Mouse (Mus musculus) G1E (cell line): ENCODE measurements at regions not wholly inside any gene's neighbourhood (a gene's known extent, or its start where the extent isn't known, plus 50 kb on each side); places are given as distances from the start of the nearest gene placed in this dataset.

ENCODE experiments used
- ATAC-seq: 2 replicates; pipeline ENCODE4 v1.8.0; 2016; ENCODE audit warnings: mild to moderate bottlenecking; ENCODE audit not compliant: insufficient number of reproducible peaks, poor library complexity, low FRiP score, severe bottlenecking; ENCODE audit errors: extremely low read depth
- DNase-seq: peaks from one replicate; pipeline ENCODE4 v3.0.0; 2012; ENCODE audit warnings: low spot score
- H3K27me3 ChIP-seq: 2 replicates; pipeline ENCODE4 v1.6.1; 2012; ENCODE audit warnings: mild to moderate bottlenecking, low read length, inconsistent platforms; ENCODE audit not compliant: insufficient read depth
- H3K36me3 ChIP-seq: replicated peaks from 2 replicates; pipeline ENCODE3; 2012; ENCODE audit warnings: mild to moderate bottlenecking, inconsistent platforms
- H3K4me1 ChIP-seq: 2 replicates; pipeline ENCODE4 v1.6.1; 2012; ENCODE audit warnings: low read depth, low read length, inconsistent platforms, mixed read lengths; ENCODE audit not compliant: insufficient read depth
- H3K4me3 ChIP-seq: 2 replicates; pipeline ENCODE4 v1.5.1; 2012; ENCODE audit warnings: low read depth, mild to moderate bottlenecking, inconsistent platforms, low read length, moderate library complexity, mixed read lengths
- H3K9me3 ChIP-seq: replicated peaks from 2 replicates; pipeline ENCODE4 v1.6.1; 2012; ENCODE audit warnings: inconsistent platforms
- CTCF ChIP-seq: IDR thresholded peaks from 2 replicates; pipeline ENCODE4 v1.5.1; 2012; ENCODE audit warnings: low read depth, low read length, inconsistent platforms, mixed read lengths
- GATA1 ChIP-seq: IDR thresholded peaks from 2 replicates; pipeline ENCODE4 v1.6.1; 2012; ENCODE audit warnings: borderline replicate concordance, low read length, inconsistent platforms, mixed read lengths
- GATA2 ChIP-seq: IDR thresholded peaks from 2 replicates; pipeline ENCODE4 v1.6.1; 2012; ENCODE audit warnings: low read depth, low read length, inconsistent platforms, borderline replicate concordance
- POLR2AphosphoS5 ChIP-seq: IDR thresholded peaks from 2 replicates; pipeline ENCODE4 v1.6.1; 2012; ENCODE audit warnings: low read depth, low read length, inconsistent platforms; ENCODE audit not compliant: insufficient replicate concordance
- TAL1 ChIP-seq: conservative IDR thresholded peaks from 2 replicates; pipeline ENCODE4 v1.6.1; 2012; ENCODE audit warnings: low read depth, low read length, inconsistent platforms, mixed read lengths

- H3K4me3 ChIP-seq = no peak overlapping the region
- TF ChIP-seq GATA2 = no peak
- TF ChIP-seq CTCF = no peak
- TF ChIP-seq POLR2AphosphoS5 = no peak
- TF ChIP-seq GATA1 = no peak
- no peak for TF ChIP-seq TAL1
- DNase-seq (no peak), ATAC-seq (no peak)
- H3K36me3 ChIP-seq = no peaks in the 10 kb centered on the region
- H3K27me3 ChIP-seq = no peaks in the 10 kb centered on the region
- no peaks in the 10 kb centered on the region for H3K4me1 ChIP-seq
- H3K9me3 ChIP-seq = no peaks in the 10 kb centered on the region
These were observed 159.5 kb downstream of the 3100002H09Rik start for GRCm38 (mm10) chr4:124451131-124451530.

- DNase-seq (no peak), ATAC-seq (no peak)
- Histone ChIP-seq H3K4me1 (no peaks in the 10 kb centered on the region), H3K4me3 (no peak overlapping the region), H3K27me3 (peaks cover 12% of the 10 kb centered on the region), H3K36me3 (no peaks in the 10 kb centered on the region), H3K9me3 (no peaks in the 10 kb centered on the region)
- TF ChIP-seq GATA2 = no peak
- TF ChIP-seq TAL1 = no peak
- TF ChIP-seq CTCF = no peak
These were observed 164.0 kb downstream of the 3100002H09Rik start for GRCm38 (mm10) chr4:124446615-124447014.

- peaks cover 12% of the 10 kb centered on the region for H3K27me3 ChIP-seq
- H3K36me3 ChIP-seq = no peaks in the 10 kb centered on the region
- no peak for TF ChIP-seq CTCF
- TF ChIP-seq GATA2 = no peak
- no peak for TF ChIP-seq GATA1
- no peak for TF ChIP-seq POLR2AphosphoS5
- no peak for TF ChIP-seq TAL1
- H3K9me3 ChIP-seq = no peaks in the 10 kb centered on the region
- no peak overlapping the region for H3K4me3 ChIP-seq
- DNase-seq = no peak
- ATAC-seq = no peak
- H3K4me1 ChIP-seq = no peaks in the 10 kb centered on the region
These were observed 166.9 kb downstream of the 3100002H09Rik start for GRCm38 (mm10) chr4:124443613-124444108.

DNA sequence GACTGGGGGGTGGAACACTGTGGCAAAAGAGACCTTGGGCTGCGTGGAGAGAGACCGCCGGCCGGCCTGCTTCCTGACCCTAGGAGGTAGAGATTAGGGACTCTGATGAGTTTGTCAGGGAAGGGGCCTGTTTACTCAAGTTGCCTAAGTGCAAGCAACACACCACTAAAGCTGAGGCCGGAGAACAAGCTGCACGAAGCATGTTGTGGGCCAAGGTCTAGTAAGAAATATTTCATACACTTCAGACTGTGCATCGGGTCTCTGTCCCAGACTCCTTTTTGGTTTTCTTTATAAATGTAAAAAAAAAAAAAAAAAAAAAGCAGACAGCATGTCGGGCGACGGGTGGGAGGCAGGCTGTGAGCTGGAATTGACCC, 167.5 kb downstream of the 3100002H09Rik start:
- H3K9me3 ChIP-seq = no peaks in the 10 kb centered on the region
- H3K27me3 ChIP-seq = peaks cover 12% of the 10 kb centered on the region
- no peak overlapping the region for H3K4me3 ChIP-seq
- TF ChIP-seq TAL1 (no peak), CTCF (no peak), GATA1 (no peak)
- ATAC-seq (no peak), DNase-seq (no peak)
- H3K4me1 ChIP-seq = no peaks in the 10 kb centered on the region
- no peaks in the 10 kb centered on the region for H3K36me3 ChIP-seq

DNA sequence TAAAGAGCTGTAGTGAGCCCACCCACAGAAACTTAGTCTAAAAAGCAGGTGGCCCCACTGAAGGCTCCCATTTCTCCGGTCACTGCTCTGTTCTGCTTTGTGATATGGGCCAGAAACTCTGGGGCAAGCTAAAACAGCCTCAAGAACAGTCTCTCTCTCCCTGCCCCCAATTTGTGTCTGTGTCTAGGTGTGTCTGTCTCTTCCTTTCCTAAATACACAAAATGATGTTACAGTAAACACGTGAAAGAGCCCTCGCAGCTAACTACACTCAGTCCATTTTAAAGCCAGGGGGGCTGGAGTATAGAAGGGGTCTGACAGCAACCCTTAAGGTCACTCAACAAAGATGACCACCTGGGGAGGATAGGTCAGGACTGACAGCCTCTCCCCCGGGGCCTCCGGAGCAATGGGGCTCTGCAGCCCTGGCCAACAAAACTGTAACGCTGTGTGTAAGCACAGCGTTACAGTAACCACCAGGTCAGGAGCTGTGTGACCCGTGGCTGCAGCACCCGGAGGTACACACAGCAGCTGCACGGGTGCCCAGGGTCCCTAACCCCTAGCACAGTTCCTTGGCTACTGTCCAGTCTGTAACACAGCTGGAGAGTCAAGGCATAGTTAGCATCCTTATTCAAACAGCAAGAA, 168.0 kb downstream of the 3100002H09Rik start:
- no peaks in the 10 kb centered on the region for H3K4me1 ChIP-seq
- TF ChIP-seq TAL1 (no peak), CTCF (no peak), POLR2AphosphoS5 (no peak), GATA2 (no peak), GATA1 (no peak)
- no peak overlapping the region for H3K4me3 ChIP-seq
- H3K36me3 ChIP-seq = no peaks in the 10 kb centered on the region
- DNase-seq (no peak), ATAC-seq (no peak)
- H3K9me3 ChIP-seq = no peaks in the 10 kb centered on the region
- H3K27me3 ChIP-seq = peaks cover 12% of the 10 kb centered on the region

DNA sequence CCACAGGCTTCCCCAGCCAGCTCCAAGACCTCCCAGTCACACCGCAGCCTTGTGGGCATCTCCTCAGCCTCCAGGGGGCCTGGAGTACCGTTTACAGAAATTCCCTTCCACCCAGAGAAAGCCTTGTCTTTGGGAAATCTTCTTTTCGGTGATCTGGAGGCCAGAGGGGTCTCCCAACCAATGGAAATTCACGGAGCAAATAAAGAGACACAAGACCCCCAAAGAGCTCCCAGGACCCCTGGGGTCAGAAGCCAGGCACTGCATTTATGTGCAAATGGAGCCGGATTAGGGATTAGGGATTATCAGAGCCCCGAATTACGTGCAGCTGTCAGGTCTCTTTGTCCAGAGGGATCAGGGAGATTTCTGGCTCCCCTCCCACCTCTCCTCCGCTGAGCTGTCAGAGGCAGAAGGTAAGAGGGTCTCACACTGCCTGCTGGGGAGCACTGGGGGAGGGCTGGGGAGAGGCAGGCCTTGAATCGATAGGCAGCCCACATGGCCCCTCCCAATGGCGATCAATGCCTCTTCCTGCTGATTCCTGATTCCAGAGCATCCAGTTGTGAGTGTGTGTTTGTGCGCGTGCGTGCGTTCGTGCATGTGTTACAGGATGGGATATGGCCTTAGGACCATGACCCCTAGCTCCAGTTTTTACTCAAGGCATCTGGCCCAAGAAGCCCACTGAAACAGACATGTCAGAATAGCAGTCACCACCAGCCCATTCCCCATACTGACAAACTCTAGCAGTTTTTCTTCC, 168.7 kb downstream of the 3100002H09Rik start:
- H3K36me3 ChIP-seq = no peaks in the 10 kb centered on the region
- no peak overlapping the region for H3K4me3 ChIP-seq
- no peaks in the 10 kb centered on the region for H3K4me1 ChIP-seq
- no peaks in the 10 kb centered on the region for H3K9me3 ChIP-seq
- TF ChIP-seq GATA2 (no peak), CTCF (no peak), GATA1 (no peak), TAL1 (no peak), POLR2AphosphoS5 (no peak)
- no peak for DNase-seq
- no peak for ATAC-seq
- H3K27me3 ChIP-seq = peaks cover 12% of the 10 kb centered on the region
